Mouse (Mus musculus): ENCODE results near the gene Dusp27. TPM values are rescaled to one million over a fixed set of nuclear protein-coding genes. Genes with fewer than 3 reads are reported as not detected.

The Dusp27 gene
- polyA plus RNA-seq, 1 experiment from 2014 or later: 4.7 TPM

Other genes starting within 250 kb of the Dusp27 start
- 27.0 and 27.5 TPM in 2 replicates for gene Pou2f1, start 125.2 kb downstream of the Dusp27 start, polyA plus RNA-seq (2014; fragmentation: Nextera tagmentation; extraction: Ambion mirVana)
- 0.14 and 0.21 TPM in 2 replicates for gene Gpa33, start 2.3 kb upstream of the Dusp27 start, polyA plus RNA-seq (2014; fragmentation: Nextera tagmentation; extraction: Ambion mirVana)
- gene Mael, start 110.8 kb upstream of the Dusp27 start, polyA plus RNA-seq (2014; fragmentation: Nextera tagmentation; extraction: Ambion mirVana): not detected in 2 replicates
- 4.6 and 5.1 TPM in 2 replicates for gene Ildr2, start 126.2 kb upstream of the Dusp27 start, polyA plus RNA-seq (2014; fragmentation: Nextera tagmentation; extraction: Ambion mirVana)